Mouse (Mus musculus) lung, embryonic 14.5 days (tissue): Measurements from ENCODE around the gene Rab24. TPM values are rescaled to one million over a fixed set of nuclear protein-coding genes. Genes with fewer than 3 reads are reported as not detected.

Experiments used
- ATAC-seq: fragments of 200-750 bp; cut with Nextera tagmentation; 2 replicates; pipeline ENCODE4 v1.8.0; 2017; ENCODE audit warnings: mild to moderate bottlenecking, moderate TSS enrichment, moderate library complexity; ENCODE audit not compliant: insufficient read depth
- DNase-seq: peaks from one replicate; pipeline ENCODE4 v3.0.0-alpha.2; 2015
- H3K27ac ChIP-seq: fragments of 300-500 bp; sonication (generic); 2 replicates; pipeline ENCODE4 v1.5.1; 2014; ENCODE audit warnings: low read depth, mild to moderate bottlenecking, moderate library complexity
- H3K27me3 ChIP-seq: fragments of 300-500 bp; sonication (generic); 2 replicates; pipeline ENCODE4 v1.6.1; 2014; ENCODE audit warnings: low read length, control low read depth; ENCODE audit not compliant: insufficient read depth
- H3K36me3 ChIP-seq: fragments of 300-500 bp; sonication (generic); 2 replicates; pipeline ENCODE4 v1.6.1; 2014; ENCODE audit warnings: control low read depth; ENCODE audit not compliant: insufficient read depth
- H3K4me1 ChIP-seq: fragments of 300-500 bp; sonication (generic); 2 replicates; pipeline ENCODE4 v1.6.1; 2014; ENCODE audit warnings: antibody characterized with exemption, control low read depth; ENCODE audit not compliant: insufficient read depth
- H3K4me2 ChIP-seq: fragments of 300-500 bp; sonication (generic); 2 replicates; pipeline ENCODE4 v1.6.1; 2014; ENCODE audit warnings: mild to moderate bottlenecking
- H3K4me3 ChIP-seq: fragments of 300-500 bp; sonication (generic); 2 replicates; pipeline ENCODE4 v1.5.1; 2014; ENCODE audit warnings: low read depth, low read length
- H3K9ac ChIP-seq: fragments of 300-500 bp; sonication (generic); 2 replicates; pipeline ENCODE4 v1.6.1; 2014
- H3K9me3 ChIP-seq: fragments of 300-500 bp; sonication (generic); 2 replicates; pipeline ENCODE4 v1.6.1; 2016; ENCODE audit warnings: low read depth, low read length, control low read depth
- CTCF ChIP-seq: IDR thresholded peaks from 2 replicates; pipeline ENCODE4 v1.5.1; 2016; ENCODE audit warnings: antibody characterized with exemption, low read depth
- WGBS: fragments of 180-500 bp; shearing (Covaris S2); extraction: QIAGEN DNeasy Blood & Tissue Kit; methylation state at CpG from one replicate; pipeline ENCODE4 v1.1.7; 2014; 5-methylcytosine and 5-hydroxymethylcytosine counted together
- polyA plus RNA-seq: library from polyadenylated mRNA; unstranded; fragments of >200 nt; fragmentation: Nextera tagmentation; extraction: Ambion mirVana; gene quantifications from 2 replicates; pipeline ENCODE4 v1.2.1, GENCODE M21; 2014

The Rab24 gene
- polyA plus RNA-seq, 1 experiment from 2014 or later: 80.9 TPM

- ATAC-seq (no peak), DNase-seq (no peak)
- Histone ChIP-seq H3K4me2 (no peak overlapping the region), H3K9me3 (no peaks in the 10 kb centered on the region), H3K9ac (no peak overlapping the region), H3K27me3 (no peaks in the 10 kb centered on the region), H3K4me3 (no peak overlapping the region), H3K4me1 (peaks cover 6% of the 10 kb centered on the region; the same call in 1 of the 2 replicates), H3K27ac (no peak overlapping the region), H3K36me3 (peaks cover 71% of the 10 kb centered on the region)
- 82% methylated on average over 3 of the region's 3 CpGs for WGBS
- no peak for TF ChIP-seq CTCF
Observed at GRCm38 (mm10) chr13:55318351-55318750, 3.4 kb downstream of the Rab24 start.

DNA sequence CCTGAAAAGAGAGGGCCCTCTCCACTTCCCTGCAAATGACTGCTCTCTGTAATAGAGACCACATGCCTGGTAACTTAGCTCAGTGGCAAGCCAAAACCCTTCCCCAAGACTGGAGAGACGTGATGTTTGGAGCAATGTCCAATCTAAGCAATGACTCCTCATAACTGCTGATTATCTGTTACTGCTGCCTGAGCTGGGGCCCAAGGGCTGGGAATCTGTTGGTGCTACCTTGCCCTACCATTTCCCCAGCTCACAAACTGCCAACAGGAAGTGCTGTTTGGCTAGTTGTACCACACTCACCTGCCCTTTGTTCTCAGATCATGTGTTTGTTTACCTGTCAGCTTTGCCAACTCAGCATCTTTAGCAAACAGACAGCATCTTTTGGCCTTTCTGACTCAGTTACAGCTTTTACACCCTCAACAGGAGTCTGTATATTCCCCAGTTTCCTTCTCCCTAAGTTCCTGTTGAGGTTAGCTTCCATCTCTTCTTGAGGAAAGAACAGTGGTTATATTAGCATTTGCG, 6.8 kb downstream of the Rab24 start:
- peaks cover 93% of the 10 kb centered on the region for H3K36me3 ChIP-seq
- no peak for TF ChIP-seq CTCF

GRCm38 (mm10) chr13:55313051-55313450, 8.7 kb downstream of the Rab24 start:
- DNase-seq: no peak
- no peak for ATAC-seq
- no peak overlapping the region for H3K27ac ChIP-seq
- no peaks in the 10 kb centered on the region for H3K27me3 ChIP-seq
- TF ChIP-seq CTCF: no peak
- H3K9ac ChIP-seq: no peak overlapping the region
- WGBS: 81% methylated on average over 9 of the region's 9 CpGs
- H3K4me2 ChIP-seq: no peak overlapping the region
- H3K4me3 ChIP-seq: no peak overlapping the region
- H3K4me1 ChIP-seq: no peaks in the 10 kb centered on the region
- H3K9me3 ChIP-seq: no peaks in the 10 kb centered on the region
- H3K36me3 ChIP-seq: peaks cover 90% of the 10 kb centered on the region

More for the DNA sequence above, 6.8 kb downstream of the Rab24 start:
- H3K4me2 ChIP-seq: no peak overlapping the region
- ATAC-seq (no peak), DNase-seq (no peak)
- H3K27ac ChIP-seq: no peak overlapping the region
- no peak overlapping the region for H3K9ac ChIP-seq
- no peaks in the 10 kb centered on the region for H3K9me3 ChIP-seq
- 75% methylated on average over 2 of the region's 2 CpGs for WGBS
- no peaks in the 10 kb centered on the region for H3K4me1 ChIP-seq
- no peak overlapping the region for H3K4me3 ChIP-seq
- H3K27me3 ChIP-seq: no peaks in the 10 kb centered on the region

GRCm38 (mm10) chr13:55312028-55312630, 9.6 kb downstream of the Rab24 start:
- WGBS: 89% methylated on average over 8 of the region's 8 CpGs
- no peaks in the 10 kb centered on the region for H3K27me3 ChIP-seq
- no peak for TF ChIP-seq CTCF
- H3K27ac ChIP-seq: no peak overlapping the region
- no peak for DNase-seq
- no peaks in the 10 kb centered on the region for H3K9me3 ChIP-seq
- H3K4me3 ChIP-seq: no peak overlapping the region
- ATAC-seq: no peak
- peaks cover 91% of the 10 kb centered on the region for H3K36me3 ChIP-seq
- H3K9ac ChIP-seq: no peak overlapping the region
- no peak overlapping the region for H3K4me2 ChIP-seq
- H3K4me1 ChIP-seq: no peaks in the 10 kb centered on the region

- H3K9ac ChIP-seq: no peak overlapping the region
- no peaks in the 10 kb centered on the region for H3K9me3 ChIP-seq
- DNase-seq (no peak), ATAC-seq (no peak)
- 83% methylated on average over 5 of the region's 5 CpGs for WGBS
- H3K4me2 ChIP-seq: no peak overlapping the region
- H3K4me1 ChIP-seq: no peaks in the 10 kb centered on the region
- H3K4me3 ChIP-seq: no peak overlapping the region
- no peak overlapping the region for H3K27ac ChIP-seq
- H3K36me3 ChIP-seq: peaks cover 83% of the 10 kb centered on the region
- TF ChIP-seq CTCF: no peak
- H3K27me3 ChIP-seq: no peaks in the 10 kb centered on the region
Observed at GRCm38 (mm10) chr13:55300913-55301312, 20.8 kb downstream of the Rab24 start.

DNA sequence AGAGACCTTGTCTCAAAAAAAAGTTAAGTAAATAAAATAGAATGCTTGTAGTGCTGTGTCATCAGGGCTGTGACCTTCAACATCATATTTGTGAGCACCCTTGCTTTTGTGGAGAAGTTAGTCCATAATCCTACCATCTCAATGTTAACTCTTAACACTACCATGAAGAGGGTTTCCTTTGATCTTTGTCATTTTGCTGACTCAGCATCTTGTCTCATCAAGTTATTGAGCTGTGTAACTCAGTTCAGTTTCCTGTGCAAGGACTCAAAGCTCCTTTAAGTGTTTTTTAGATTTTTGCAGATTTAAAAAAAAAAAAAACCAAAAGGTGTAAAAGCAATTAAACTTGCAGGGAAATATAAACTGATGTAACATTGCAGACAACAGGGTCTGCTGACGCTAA, 25.0 kb downstream of the Rab24 start:
- ATAC-seq: no peak
- H3K27ac ChIP-seq: no peak overlapping the region
- no peak overlapping the region for H3K9ac ChIP-seq
- H3K4me2 ChIP-seq: no peak overlapping the region
- no peak overlapping the region for H3K4me3 ChIP-seq
- no peak for DNase-seq
- 92% methylated on average over 1 of the region's 1 CpGs for WGBS
- no peaks in the 10 kb centered on the region for H3K4me1 ChIP-seq
- no peaks in the 10 kb centered on the region for H3K27me3 ChIP-seq
- H3K36me3 ChIP-seq: peaks cover 89% of the 10 kb centered on the region
- no peak for TF ChIP-seq CTCF
- H3K9me3 ChIP-seq: no peaks in the 10 kb centered on the region

GRCm38 (mm10) chr13:55288854-55289253, 32.9 kb downstream of the Rab24 start:
- no peak for TF ChIP-seq CTCF
- peaks cover 82% of the 10 kb centered on the region for H3K36me3 ChIP-seq
- no peaks in the 10 kb centered on the region for H3K27me3 ChIP-seq
- peak; percentile 24 for DNase-seq
- H3K27ac ChIP-seq: no peak overlapping the region
- H3K4me2 ChIP-seq: no peak overlapping the region
- H3K9me3 ChIP-seq: no peaks in the 10 kb centered on the region
- H3K9ac ChIP-seq: no peak overlapping the region
- WGBS: 74% methylated on average over 3 of the region's 3 CpGs
- no peak overlapping the region for H3K4me3 ChIP-seq
- H3K4me1 ChIP-seq: no peaks in the 10 kb centered on the region
- ATAC-seq: no peak
